Mouse (Mus musculus) liver, embryonic 15.5 days (tissue): ENCODE measurements at regions not wholly inside any gene's neighbourhood (a gene's known extent, or its start where the extent isn't known, plus 50 kb on each side); places are given as distances from the start of the nearest gene placed in this dataset.

Source experiments
- ATAC-seq: fragments of 200-750 bp; cut with Nextera tagmentation; 2 replicates; pipeline ENCODE4 v1.8.0; 2017; ENCODE audit warnings: moderate number of reproducible peaks, mild to moderate bottlenecking, moderate library complexity; ENCODE audit not compliant: insufficient read depth
- H3K27ac ChIP-seq: fragments of 300-500 bp; sonication (generic); replicated peaks from 2 replicates; pipeline ENCODE4 v1.5.1; 2015; ENCODE audit warnings: mild to moderate bottlenecking, inconsistent platforms
- H3K27me3 ChIP-seq: fragments of 300-500 bp; sonication (generic); 2 replicates; pipeline ENCODE4 v1.6.1; 2015; ENCODE audit warnings: mild to moderate bottlenecking, inconsistent platforms
- H3K36me3 ChIP-seq: fragments of 300-500 bp; sonication (generic); replicated peaks from 2 replicates; pipeline ENCODE4 v1.6.1; 2015; ENCODE audit warnings: moderate library complexity, mild to moderate bottlenecking, inconsistent platforms
- H3K4me1 ChIP-seq: fragments of 300-500 bp; sonication (generic); replicated peaks from 2 replicates; pipeline ENCODE4 v1.6.1; 2015; ENCODE audit warnings: inconsistent platforms
- H3K4me2 ChIP-seq: fragments of 300-500 bp; sonication (generic); 2 replicates; pipeline ENCODE4 v1.6.1; 2015; ENCODE audit warnings: moderate library complexity, mild to moderate bottlenecking, inconsistent platforms
- H3K4me3 ChIP-seq: fragments of 300-500 bp; sonication (generic); replicated peaks from 2 replicates; pipeline ENCODE4 v1.5.1; 2015; ENCODE audit warnings: mild to moderate bottlenecking, inconsistent platforms
- H3K9ac ChIP-seq: fragments of 300-500 bp; sonication (generic); 2 replicates; pipeline ENCODE4 v1.6.1; 2015; ENCODE audit warnings: moderate library complexity, mild to moderate bottlenecking, inconsistent platforms
- H3K9me3 ChIP-seq: fragments of 300-500 bp; sonication (generic); replicated peaks from 2 replicates; pipeline ENCODE4 v1.6.1; 2016; ENCODE audit warnings: inconsistent platforms
- WGBS: fragments of 180-500 bp; shearing (Covaris S2); methylation state at CpG from one replicate; pipeline ENCODE4 v1.1.7; 2015; ENCODE audit warnings: mixed read lengths; ENCODE audit not compliant: insufficient replicate concordance; 5-methylcytosine and 5-hydroxymethylcytosine counted together

- H3K4me2 ChIP-seq = no peak overlapping the region
- 73% methylated on average over 7 of the region's 7 CpGs for WGBS
- no peaks in the 10 kb centered on the region for H3K36me3 ChIP-seq
- no peaks in the 10 kb centered on the region for H3K9me3 ChIP-seq
- peaks cover 16% of the 10 kb centered on the region for H3K4me1 ChIP-seq
- no peak overlapping the region for H3K4me3 ChIP-seq
- ATAC-seq = no peak
- no peaks in the 10 kb centered on the region for H3K27me3 ChIP-seq
- H3K27ac ChIP-seq = no peak overlapping the region
- H3K9ac ChIP-seq = no peak overlapping the region
These were observed 105.9 kb upstream of the Tmem189 start for GRCm38 (mm10) chr2:167795491-167795890.

GRCm38 (mm10) chr2:167793916-167794315 lies 104.3 kb upstream of the Tmem189 start:
- 61% methylated on average over 2 of the region's 2 CpGs for WGBS
- Histone ChIP-seq H3K9me3 (no peaks in the 10 kb centered on the region), H3K27me3 (no peaks in the 10 kb centered on the region), H3K4me3 (no peak overlapping the region), H3K36me3 (no peaks in the 10 kb centered on the region), H3K27ac (no peak overlapping the region), H3K4me2 (no peak overlapping the region), H3K4me1 (peaks cover 4% of the 10 kb centered on the region), H3K9ac (no peak overlapping the region)
- ATAC-seq = no peak

DNA sequence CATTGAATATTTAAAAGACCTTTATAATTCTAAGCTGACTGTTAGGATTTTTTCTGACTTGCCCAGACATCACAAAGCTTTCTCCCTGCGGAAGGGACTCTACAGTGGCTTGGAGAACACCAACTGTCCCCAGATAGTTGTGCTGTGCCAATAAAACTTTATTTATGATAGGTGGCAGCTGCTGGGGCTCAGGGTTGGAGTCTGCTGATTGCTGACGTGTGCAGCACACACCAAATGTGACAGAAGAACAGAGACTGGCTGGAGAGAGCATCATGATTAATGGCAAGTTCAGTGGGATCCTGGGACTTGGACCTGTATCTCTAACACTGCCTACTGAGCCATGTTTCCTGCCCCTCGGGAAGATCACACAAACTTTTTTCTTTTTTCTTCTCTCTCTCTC lies 103.1 kb upstream of the Tmem189 start:
- no peaks in the 10 kb centered on the region for H3K4me1 ChIP-seq
- H3K27ac ChIP-seq = no peak overlapping the region
- H3K9ac ChIP-seq = no peak overlapping the region
- H3K4me3 ChIP-seq = no peak overlapping the region
- ATAC-seq = no peak
- H3K36me3 ChIP-seq = no peaks in the 10 kb centered on the region
- H3K4me2 ChIP-seq = no peak overlapping the region
- no peaks in the 10 kb centered on the region for H3K9me3 ChIP-seq
- H3K27me3 ChIP-seq = no peaks in the 10 kb centered on the region
- 43% methylated on average over 3 of the region's 3 CpGs for WGBS

GRCm38 (mm10) chr2:167792330-167792729 lies 102.7 kb upstream of the Tmem189 start:
- WGBS = 41% methylated on average over 3 of the region's 3 CpGs
- H3K4me2 ChIP-seq = no peak overlapping the region
- no peak overlapping the region for H3K27ac ChIP-seq

GRCm38 (mm10) chr2:167789471-167789923 lies 99.9 kb upstream of the Tmem189 start:
- no peak overlapping the region for H3K4me3 ChIP-seq
- H3K4me1 ChIP-seq = no peaks in the 10 kb centered on the region
- no peaks in the 10 kb centered on the region for H3K9me3 ChIP-seq
- H3K27me3 ChIP-seq = no peaks in the 10 kb centered on the region
- no peak overlapping the region for H3K4me2 ChIP-seq
- no peak for ATAC-seq
- H3K36me3 ChIP-seq = no peaks in the 10 kb centered on the region
- H3K27ac ChIP-seq = no peak overlapping the region
- no peak overlapping the region for H3K9ac ChIP-seq
- WGBS = 61% methylated on average over 11 of the region's 11 CpGs

More at GRCm38 (mm10) chr2:167792330-167792729, 102.7 kb upstream of the Tmem189 start:
- Histone ChIP-seq H3K9ac (no peak overlapping the region), H3K36me3 (no peaks in the 10 kb centered on the region), H3K4me1 (no peaks in the 10 kb centered on the region), H3K9me3 (no peaks in the 10 kb centered on the region), H3K4me3 (no peak overlapping the region), H3K27me3 (no peaks in the 10 kb centered on the region)
- no peak for ATAC-seq

DNA sequence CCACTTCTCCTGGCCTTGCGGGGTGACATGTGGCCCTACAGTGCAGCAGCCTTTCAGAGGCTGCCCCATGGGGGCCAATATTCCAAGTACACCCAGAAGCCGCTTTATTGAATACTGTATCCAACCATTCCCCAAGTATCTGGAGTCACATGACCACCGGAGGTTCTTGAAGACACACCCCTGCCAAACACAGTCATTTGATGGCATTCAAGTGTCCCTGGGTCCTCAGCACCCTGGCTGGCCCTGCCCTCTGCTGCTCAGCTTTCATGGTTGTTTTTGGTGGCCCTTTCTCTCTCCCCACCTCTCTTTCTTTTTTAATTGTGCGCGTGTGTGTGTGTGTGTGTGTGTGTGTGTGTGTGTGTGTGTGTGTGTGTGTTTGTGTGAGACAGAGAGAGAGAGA lies 97.3 kb upstream of the Tmem189 start:
- no peaks in the 10 kb centered on the region for H3K9me3 ChIP-seq
- H3K4me3 ChIP-seq = no peak overlapping the region
- no peak overlapping the region for H3K9ac ChIP-seq
- no peak overlapping the region for H3K4me2 ChIP-seq
- peaks cover 11% of the 10 kb centered on the region for H3K4me1 ChIP-seq
- 78% methylated on average over 5 of the region's 5 CpGs for WGBS
- no peak overlapping the region for H3K27ac ChIP-seq
- ATAC-seq = no peak
- H3K27me3 ChIP-seq = no peaks in the 10 kb centered on the region
- H3K36me3 ChIP-seq = no peaks in the 10 kb centered on the region

DNA sequence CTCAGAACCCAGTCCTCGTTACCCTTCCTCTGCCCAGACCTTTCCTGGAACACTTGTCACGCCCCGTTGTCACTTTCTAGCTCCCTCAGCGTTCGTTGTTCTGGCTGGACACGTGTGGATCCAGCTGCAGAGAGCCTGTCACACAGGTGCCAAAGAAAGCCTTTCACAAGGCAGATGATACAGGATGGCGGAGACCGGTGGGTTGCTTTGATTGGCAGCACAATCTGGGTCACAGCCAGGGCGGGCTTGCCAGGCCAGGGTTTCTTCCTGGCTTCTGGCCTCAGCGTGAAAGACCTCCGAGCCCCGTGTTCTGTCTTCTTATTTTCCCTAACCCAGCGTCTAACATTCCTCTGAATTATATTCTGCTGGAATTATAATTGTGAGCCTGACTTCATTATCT lies 94.7 kb upstream of the Tmem189 start:
- Histone ChIP-seq H3K9me3 (no peaks in the 10 kb centered on the region), H3K4me2 (no peak overlapping the region), H3K27ac (no peak overlapping the region), H3K4me3 (no peak overlapping the region), H3K27me3 (no peaks in the 10 kb centered on the region), H3K4me1 (peaks cover 17% of the 10 kb centered on the region), H3K36me3 (no peaks in the 10 kb centered on the region), H3K9ac (no peak overlapping the region)
- no peak for ATAC-seq
- WGBS = 72% methylated on average over 13 of the region's 13 CpGs

DNA sequence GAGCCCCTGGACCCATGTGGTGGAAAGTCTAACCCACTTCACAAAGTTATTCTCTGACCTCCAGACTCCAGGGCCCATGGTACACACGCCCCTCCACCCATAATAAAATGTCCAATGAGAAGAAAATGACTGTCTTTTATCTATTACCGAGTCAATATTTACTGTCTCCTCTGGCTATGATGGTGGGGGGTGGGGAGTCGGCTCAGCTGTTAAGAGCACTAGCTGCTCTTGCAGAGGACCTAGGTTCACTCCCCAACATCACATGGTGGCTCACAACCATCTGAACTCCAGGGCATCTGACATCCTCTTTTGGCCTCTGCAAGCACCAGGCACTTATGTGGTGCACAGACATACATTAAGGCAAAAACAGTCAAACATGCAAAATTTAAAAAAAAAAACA lies 93.8 kb upstream of the Tmem189 start:
- no peaks in the 10 kb centered on the region for H3K36me3 ChIP-seq
- ATAC-seq = peak; percentile 59; the same call in 1 of the 2 replicates
- H3K27ac ChIP-seq = no peak overlapping the region
- no peak overlapping the region for H3K9ac ChIP-seq
- no peaks in the 10 kb centered on the region for H3K27me3 ChIP-seq
- 45% methylated on average over 3 of the region's 3 CpGs for WGBS
- no peak overlapping the region for H3K4me3 ChIP-seq
- peaks cover 26% of the 10 kb centered on the region for H3K4me1 ChIP-seq
- H3K9me3 ChIP-seq = no peaks in the 10 kb centered on the region
- no peak overlapping the region for H3K4me2 ChIP-seq

GRCm38 (mm10) chr2:167782231-167782999 lies 92.8 kb upstream of the Tmem189 start:
- 41% methylated on average over 27 of the region's 27 CpGs for WGBS
- ATAC-seq = no peak
- H3K9ac ChIP-seq = no peak overlapping the region

GRCm38 (mm10) chr2:167781496-167781895 lies 91.9 kb upstream of the Tmem189 start:
- H3K4me1 ChIP-seq = peaks cover 44% of the 10 kb centered on the region
- no peak overlapping the region for H3K4me2 ChIP-seq
- H3K9ac ChIP-seq = no peak overlapping the region
- no peaks in the 10 kb centered on the region for H3K9me3 ChIP-seq
- H3K27ac ChIP-seq = no peak overlapping the region; the same call in 1 of the 2 replicates
- H3K27me3 ChIP-seq = no peaks in the 10 kb centered on the region
- no peak overlapping the region for H3K4me3 ChIP-seq
- ATAC-seq = no peak
- WGBS = 71% methylated on average over 13 of the region's 13 CpGs
- no peaks in the 10 kb centered on the region for H3K36me3 ChIP-seq

More at GRCm38 (mm10) chr2:167782231-167782999, 92.8 kb upstream of the Tmem189 start:
- H3K4me2 ChIP-seq = 0 out of 2 replicates have a peak overlapping the region, but pooled peaks have one; percentile 7
- H3K4me3 ChIP-seq = no peak overlapping the region
- peaks cover 36% of the 10 kb centered on the region for H3K4me1 ChIP-seq
- no peaks in the 10 kb centered on the region for H3K27me3 ChIP-seq
- H3K27ac ChIP-seq = no peak overlapping the region; the same call in 1 of the 2 replicates
- H3K9me3 ChIP-seq = no peaks in the 10 kb centered on the region
- H3K36me3 ChIP-seq = no peaks in the 10 kb centered on the region

DNA sequence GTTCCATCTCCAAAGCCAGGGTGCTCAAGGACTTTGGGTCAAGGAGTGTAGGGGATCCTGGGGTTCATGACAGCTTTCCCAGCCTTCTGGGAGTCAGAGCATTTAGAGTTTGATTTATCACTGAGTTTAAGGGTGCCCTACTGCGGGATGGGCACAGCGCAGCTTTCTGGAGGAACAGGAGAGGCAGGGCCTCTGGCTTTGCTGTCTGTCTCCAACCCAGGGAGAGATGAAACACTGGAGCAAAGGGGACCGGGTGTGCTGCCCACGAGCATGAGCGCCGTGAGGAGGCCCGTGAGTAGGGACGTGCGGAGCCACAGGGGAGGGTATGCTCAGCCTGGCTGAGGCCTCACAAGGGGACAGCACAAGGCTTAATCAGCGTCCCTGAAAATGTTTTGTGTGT lies 89.1 kb upstream of the Tmem189 start:
- Histone ChIP-seq H3K4me2 (peak overlapping the region; percentile 80), H3K9ac (no peak overlapping the region), H3K4me1 (peaks cover 64% of the 10 kb centered on the region), H3K36me3 (no peaks in the 10 kb centered on the region), H3K27me3 (no peaks in the 10 kb centered on the region), H3K27ac (peak overlapping the region; percentile 81), H3K4me3 (no peak overlapping the region), H3K9me3 (no peaks in the 10 kb centered on the region)
- ATAC-seq = no peak
- 63% methylated on average over 10 of the region's 10 CpGs for WGBS
